Mouse (Mus musculus): ENCODE data around the gene Rhoc. TPM values are rescaled to one million over a fixed set of nuclear protein-coding genes. Genes with fewer than 3 reads are reported as not detected.

The Rhoc gene
- polyA plus RNA-seq, 1 experiment from 2014 or later = 51.2 TPM

- Histone ChIP-seq H3K27ac (no peak overlapping the region), H3K4me3 (no peak overlapping the region), H3K4me1 (no peaks in the 10 kb centered on the region), H3K9ac (no peak overlapping the region), H3K36me3 (ENCODE audit: poor library complexity, severe bottlenecking) (no peaks in the 10 kb centered on the region), H3K4me2 (no peak overlapping the region), H3K27me3 (no peaks in the 10 kb centered on the region), H3K9me3 (replicated peaks) (no peaks in the 10 kb centered on the region)
- ATAC-seq = no peak
- 54% methylated on average over 10 of the region's 10 CpGs for WGBS
Observed at GRCm38 (mm10) chr3:104770035-104770434, 18.1 kb upstream of the Rhoc start.

DNA sequence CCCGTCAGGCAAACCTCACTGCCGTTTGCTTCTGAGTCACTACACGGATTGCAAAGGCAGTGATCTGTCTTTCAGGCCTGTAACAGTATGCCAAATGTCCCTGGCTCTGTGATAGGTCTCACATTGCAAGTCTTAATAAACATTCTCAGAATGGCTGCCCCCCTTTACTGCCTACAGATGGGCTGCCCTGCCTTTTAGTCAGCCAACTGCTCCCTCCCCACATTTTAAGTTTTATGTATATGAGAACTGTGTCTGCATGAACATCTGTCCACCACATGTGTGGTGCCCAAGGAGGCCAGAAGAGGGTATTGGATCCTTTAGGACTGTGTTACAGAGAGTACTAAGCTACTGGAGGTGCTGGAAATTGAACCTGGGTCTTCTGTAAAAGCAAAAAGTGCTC is 17.3 kb upstream of the Rhoc start:
- Histone ChIP-seq H3K9me3 (replicated peaks) (no peaks in the 10 kb centered on the region), H3K4me2 (no peak overlapping the region), H3K27ac (no peak overlapping the region), H3K27me3 (peaks cover 4% of the 10 kb centered on the region; the same call in 1 of the 2 replicates), H3K36me3 (ENCODE audit: poor library complexity, severe bottlenecking) (no peaks in the 10 kb centered on the region), H3K4me1 (no peaks in the 10 kb centered on the region), H3K9ac (no peak overlapping the region), H3K4me3 (no peak overlapping the region)
- WGBS = 81% methylated on average over 3 of the region's 3 CpGs
- no peak for ATAC-seq

- H3K9ac ChIP-seq = no peak overlapping the region
- H3K4me3 ChIP-seq = no peak overlapping the region
- H3K27me3 ChIP-seq = peaks cover 10% of the 10 kb centered on the region
- no peaks in the 10 kb centered on the region for H3K4me1 ChIP-seq
- no peak overlapping the region for H3K27ac ChIP-seq
- WGBS = 51% methylated on average over 6 of the region's 6 CpGs
- H3K36me3 ChIP-seq (ENCODE audit: poor library complexity, severe bottlenecking) = no peaks in the 10 kb centered on the region
- no peak for ATAC-seq
- no peak overlapping the region for H3K4me2 ChIP-seq
- H3K9me3 ChIP-seq (replicated peaks) = no peaks in the 10 kb centered on the region
Observed at GRCm38 (mm10) chr3:104771460-104771859, 16.7 kb upstream of the Rhoc start.

GRCm38 (mm10) chr3:104773301-104773700 is 14.9 kb upstream of the Rhoc start:
- no peak overlapping the region for H3K27ac ChIP-seq
- H3K9ac ChIP-seq = no peak overlapping the region
- no peaks in the 10 kb centered on the region for H3K9me3 ChIP-seq (replicated peaks)
- no peak for ATAC-seq
- H3K4me3 ChIP-seq = no peak overlapping the region
- no peaks in the 10 kb centered on the region for H3K36me3 ChIP-seq (ENCODE audit: poor library complexity, severe bottlenecking)
- WGBS = 66% methylated on average over 7 of the region's 7 CpGs
- peaks cover 28% of the 10 kb centered on the region for H3K27me3 ChIP-seq
- peaks cover 6% of the 10 kb centered on the region; the same call in 1 of the 2 replicates for H3K4me1 ChIP-seq
- no peak overlapping the region for H3K4me2 ChIP-seq

DNA sequence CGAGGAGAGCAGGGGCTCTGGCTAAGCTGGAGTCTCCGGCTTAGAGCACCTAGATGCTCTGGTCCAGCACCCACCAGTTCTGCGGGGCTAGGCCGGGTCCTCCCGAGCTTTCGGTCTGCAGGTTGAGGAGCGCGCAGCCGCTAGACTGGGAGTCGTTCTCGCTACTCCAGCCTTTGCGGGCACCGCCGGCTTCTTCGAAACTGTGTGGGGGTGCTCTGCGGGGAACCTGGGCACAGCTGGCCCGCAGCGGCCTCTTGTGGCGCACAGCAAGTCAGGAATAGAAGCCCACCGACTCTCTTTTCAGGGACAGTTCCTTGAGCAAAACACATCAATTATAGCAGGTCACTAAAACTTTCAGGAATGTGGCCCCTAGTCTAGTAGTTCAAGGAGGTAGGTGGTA is 10.8 kb upstream of the Rhoc start:
- H3K27me3 ChIP-seq = peaks cover 68% of the 10 kb centered on the region
- no peak overlapping the region for H3K27ac ChIP-seq
- WGBS = 2% methylated on average over 20 of the region's 20 CpGs
- no peaks in the 10 kb centered on the region for H3K36me3 ChIP-seq (ENCODE audit: poor library complexity, severe bottlenecking)
- H3K9me3 ChIP-seq (replicated peaks) = no peaks in the 10 kb centered on the region
- H3K9ac ChIP-seq = peak overlapping the region; percentile 34; the same call in 1 of the 2 replicates
- ATAC-seq = 0 out of 2 replicates have a peak, but pooled peaks have one; percentile 29
- H3K4me3 ChIP-seq = peak overlapping the region; percentile 36
- H3K4me2 ChIP-seq = peak overlapping the region; percentile 61
- peaks cover 22% of the 10 kb centered on the region for H3K4me1 ChIP-seq

DNA sequence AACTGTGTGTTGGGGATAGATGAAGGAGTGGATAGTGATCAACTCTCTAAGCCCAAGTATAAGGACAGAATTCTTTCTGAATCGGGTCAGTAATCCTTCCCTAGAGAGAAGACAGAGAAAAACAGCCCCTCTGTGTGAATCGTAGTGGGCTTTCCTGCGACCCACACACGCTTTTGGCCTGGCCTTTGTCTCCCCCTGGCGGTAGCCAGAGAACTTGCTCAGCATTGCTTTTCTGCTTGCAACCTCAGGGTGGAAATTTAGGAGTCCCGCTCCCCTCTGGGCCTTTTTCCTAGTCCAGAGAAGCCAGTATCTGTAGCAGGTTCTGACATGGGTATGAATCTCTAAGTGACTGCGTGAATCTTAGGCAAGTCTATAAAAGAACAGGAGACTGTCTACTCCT is 8.2 kb upstream of the Rhoc start:
- WGBS = under 1% methylated on average over 7 of the region's 7 CpGs
- no peak for ATAC-seq
- H3K9ac ChIP-seq = no peak overlapping the region

GRCm38 (mm10) chr3:104780561-104781420 is 7.4 kb upstream of the Rhoc start, which contains the start of gene Ppm1j:
Gene Ppm1j, plus strand, starts transcription at chr3:104781056.
- Histone ChIP-seq H3K4me2 (peak within 1 kb of the TSS; percentile 86), H3K36me3 (ENCODE audit: poor library complexity, severe bottlenecking) (no peaks in the 10 kb centered on the region), H3K9ac (peak within 1 kb of the TSS; percentile 48), H3K9me3 (replicated peaks) (no peaks in the 10 kb centered on the region), H3K4me1 (peaks cover 22% of the 10 kb centered on the region), H3K4me3 (peak within 1 kb of the TSS; percentile 47), H3K27me3 (peaks cover 99% of the 10 kb centered on the region), H3K27ac (no peak within 1 kb of the TSS)
- under 1% methylated on average over 47 of the region's 56 CpGs for WGBS
- ATAC-seq = peak; percentile 64

More for the DNA sequence above, 8.2 kb upstream of the Rhoc start:
- Histone ChIP-seq H3K9me3 (replicated peaks) (no peaks in the 10 kb centered on the region), H3K27ac (no peak overlapping the region), H3K4me2 (no peak overlapping the region), H3K4me1 (peaks cover 22% of the 10 kb centered on the region), H3K36me3 (ENCODE audit: poor library complexity, severe bottlenecking) (no peaks in the 10 kb centered on the region), H3K27me3 (peaks cover 94% of the 10 kb centered on the region), H3K4me3 (no peak overlapping the region)

DNA sequence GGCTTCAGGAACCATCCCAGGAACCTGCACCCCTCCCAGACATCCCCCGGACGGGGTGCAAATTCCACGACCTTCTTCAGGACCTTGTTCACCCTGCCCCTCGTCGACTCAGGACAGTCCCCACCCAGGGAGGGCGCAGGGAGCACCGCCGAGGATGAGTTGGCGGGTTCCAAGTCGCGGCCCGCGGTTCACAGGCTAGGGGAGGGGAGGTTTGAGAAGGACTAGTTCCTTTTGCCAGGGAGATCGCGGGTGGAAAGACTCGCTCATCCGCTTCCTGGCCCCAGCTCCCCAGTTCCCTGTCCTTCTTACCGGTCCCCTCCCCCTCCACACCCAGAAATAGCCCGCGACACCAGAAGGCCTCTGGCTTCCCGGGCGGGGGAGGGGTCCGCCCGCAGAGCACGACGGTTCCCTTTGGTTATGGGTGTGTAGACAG is 6.7 kb upstream of the Rhoc start, which contains the start of gene Fam19a3:
Fam19a3 (minus strand) TSS at position 370 of the 433 bp plus-strand sequence.
- Histone ChIP-seq H3K9me3 (replicated peaks) (no peaks in the 10 kb centered on the region), H3K27ac (no peak within 1 kb of the TSS), H3K4me3 (peak within 1 kb of the TSS; percentile 47), H3K27me3 (peaks cover 98% of the 10 kb centered on the region), H3K4me1 (peaks cover 22% of the 10 kb centered on the region), H3K4me2 (peak within 1 kb of the TSS; percentile 86), H3K36me3 (ENCODE audit: poor library complexity, severe bottlenecking) (no peaks in the 10 kb centered on the region), H3K9ac (peak within 1 kb of the TSS; percentile 48)
- under 1% methylated on average over 26 of the region's 26 CpGs for WGBS
- ATAC-seq = no peak

DNA sequence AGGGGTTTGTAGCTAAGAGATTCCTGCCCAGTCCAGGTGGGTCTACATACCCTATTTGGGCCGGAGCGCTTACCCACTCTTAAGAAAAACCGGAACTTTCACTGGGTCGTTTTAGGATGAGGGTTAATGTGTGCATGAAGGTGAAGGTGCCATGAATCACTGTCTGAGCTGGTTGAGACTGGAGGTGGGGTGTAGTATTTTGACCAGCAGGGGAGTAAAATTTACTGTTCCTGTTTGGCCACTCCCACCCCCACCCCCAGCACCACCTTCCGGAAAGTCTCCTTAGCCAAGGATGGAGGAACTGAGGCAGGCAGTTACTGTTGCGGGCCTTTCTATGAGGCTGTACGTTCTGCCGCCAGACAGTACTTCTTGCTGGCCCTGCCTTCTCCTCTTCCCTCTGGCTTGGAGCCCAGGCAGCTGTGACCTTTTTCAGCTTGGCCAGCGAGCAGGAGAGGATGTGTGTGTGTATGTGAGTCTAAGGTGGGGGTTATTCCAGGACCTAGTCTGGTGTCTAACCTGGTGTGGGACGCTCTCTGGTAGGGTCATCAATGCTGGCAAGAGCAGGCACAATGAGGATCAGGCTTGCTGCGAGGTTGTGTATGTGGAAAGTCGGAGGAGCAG is 6.0 kb upstream of the Rhoc start:
- H3K9me3 ChIP-seq (replicated peaks) = no peaks in the 10 kb centered on the region
- H3K27ac ChIP-seq = no peak overlapping the region
- peak overlapping the region; percentile 86 for H3K4me2 ChIP-seq
- H3K9ac ChIP-seq = no peak overlapping the region
- 12% methylated on average over 12 of the region's 12 CpGs for WGBS
- H3K36me3 ChIP-seq (ENCODE audit: poor library complexity, severe bottlenecking) = no peaks in the 10 kb centered on the region
- peaks cover 20% of the 10 kb centered on the region for H3K4me1 ChIP-seq
- ATAC-seq = no peak
- H3K27me3 ChIP-seq = peaks cover 95% of the 10 kb centered on the region
- peak overlapping the region; percentile 47 for H3K4me3 ChIP-seq

- Histone ChIP-seq H3K9me3 (replicated peaks) (no peaks in the 10 kb centered on the region), H3K27ac (no peak overlapping the region), H3K4me2 (no peak overlapping the region), H3K4me3 (no peak overlapping the region), H3K4me1 (peaks cover 23% of the 10 kb centered on the region), H3K27me3 (peaks cover 76% of the 10 kb centered on the region), H3K9ac (no peak overlapping the region), H3K36me3 (ENCODE audit: poor library complexity, severe bottlenecking) (no peaks in the 10 kb centered on the region)
- no peak for ATAC-seq
- WGBS = 40% methylated on average over 14 of the region's 14 CpGs
Observed at GRCm38 (mm10) chr3:104783971-104784500, 4.1 kb upstream of the Rhoc start.

GRCm38 (mm10) chr3:104785284-104785683 is 2.9 kb upstream of the Rhoc start:
- Histone ChIP-seq H3K9me3 (replicated peaks) (no peaks in the 10 kb centered on the region), H3K27ac (no peak overlapping the region), H3K36me3 (ENCODE audit: poor library complexity, severe bottlenecking) (no peaks in the 10 kb centered on the region), H3K4me1 (peaks cover 36% of the 10 kb centered on the region), H3K4me2 (no peak overlapping the region), H3K27me3 (peaks cover 64% of the 10 kb centered on the region), H3K9ac (no peak overlapping the region), H3K4me3 (no peak overlapping the region)
- no peak for ATAC-seq
- 90% methylated on average over 6 of the region's 6 CpGs for WGBS
